Mouse (Mus musculus): ENCODE results near the gene H2-Aa. TPM values are rescaled to one million over a fixed set of nuclear protein-coding genes. Genes with fewer than 3 reads are reported as not detected.
"Not testable (repeated sequence)": the region's sequence is repeated elsewhere in the genome, so short reads cannot be mapped to it uniquely, and the experiment has no call there.

The H2-Aa gene
- total RNA-seq (2014; fragmentation: Nextera tagmentation) (2.4 and 6.9 TPM in 2 replicates), total RNA-seq (2017) (2.4 and 4.8 TPM in 2 replicates)

DNA sequence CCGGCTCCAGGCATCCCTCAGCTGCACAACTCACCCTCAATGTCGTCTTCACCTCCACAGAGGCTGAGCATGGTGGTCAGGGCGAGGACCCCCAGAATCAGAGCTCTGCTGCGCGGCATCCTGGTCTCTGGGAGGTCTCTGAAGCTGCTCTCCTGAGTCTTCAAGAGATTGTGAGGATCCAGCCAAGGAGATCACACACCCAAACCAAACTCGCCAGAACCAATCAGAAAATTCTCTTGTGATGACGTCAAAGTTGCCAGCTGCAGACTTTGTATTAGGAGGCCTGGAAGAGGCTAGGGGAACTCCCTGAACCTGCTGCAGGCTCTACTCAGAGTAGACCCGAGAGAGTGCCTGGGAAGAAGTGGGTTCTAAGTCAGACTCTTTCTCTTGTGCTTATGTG is at the start of gene H2-Aa:
Gene H2-Aa (minus strand): TSS at position 176 of the 400 bp plus-strand sequence.
- ATAC-seq (replicated peaks; ENCODE audit: poor library complexity, severe bottlenecking) = peak; percentile 67

DNA sequence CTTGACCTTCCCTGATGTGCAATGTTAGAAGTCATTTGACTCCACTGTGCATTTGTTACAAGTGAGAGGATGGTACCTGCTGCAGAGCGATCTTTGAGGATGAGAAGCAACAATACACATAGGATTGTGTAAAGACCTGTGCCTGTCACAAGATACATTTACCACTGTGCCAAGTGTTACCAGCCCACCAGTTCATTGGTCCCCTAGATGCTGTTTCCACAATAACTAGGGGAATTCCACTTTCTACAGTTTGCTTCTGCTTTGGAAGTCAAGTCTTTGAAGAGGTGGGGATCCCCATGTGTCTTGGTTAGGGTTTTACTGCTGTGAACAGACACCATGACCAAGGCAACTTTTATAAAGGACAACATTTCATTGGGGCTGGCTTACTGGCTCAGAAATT is 43.6 kb upstream of the H2-Aa start:
- ATAC-seq (replicated peaks; ENCODE audit: poor library complexity, severe bottlenecking) = no peak

DNA sequence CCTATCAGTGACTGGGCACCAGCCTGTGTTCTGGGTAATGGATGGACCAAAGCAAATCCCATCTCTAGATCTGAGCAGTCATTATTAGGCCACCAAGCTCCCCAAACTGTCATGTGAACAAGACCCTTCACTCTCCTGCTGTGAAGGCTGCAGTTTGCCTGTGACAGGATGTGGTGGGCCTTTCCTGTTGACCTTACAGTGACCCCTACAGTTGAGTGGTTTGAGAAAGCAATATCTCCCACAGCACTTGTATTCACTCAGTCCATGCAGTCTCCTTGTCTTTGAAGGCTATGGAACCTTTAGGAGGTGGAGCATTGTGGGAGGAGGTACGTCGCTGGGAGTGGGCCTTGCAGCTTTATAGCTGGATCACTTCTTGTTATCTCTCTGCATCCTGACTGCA is 42.2 kb upstream of the H2-Aa start:
- ATAC-seq (replicated peaks; ENCODE audit: poor library complexity, severe bottlenecking) = peak; percentile 62

DNA sequence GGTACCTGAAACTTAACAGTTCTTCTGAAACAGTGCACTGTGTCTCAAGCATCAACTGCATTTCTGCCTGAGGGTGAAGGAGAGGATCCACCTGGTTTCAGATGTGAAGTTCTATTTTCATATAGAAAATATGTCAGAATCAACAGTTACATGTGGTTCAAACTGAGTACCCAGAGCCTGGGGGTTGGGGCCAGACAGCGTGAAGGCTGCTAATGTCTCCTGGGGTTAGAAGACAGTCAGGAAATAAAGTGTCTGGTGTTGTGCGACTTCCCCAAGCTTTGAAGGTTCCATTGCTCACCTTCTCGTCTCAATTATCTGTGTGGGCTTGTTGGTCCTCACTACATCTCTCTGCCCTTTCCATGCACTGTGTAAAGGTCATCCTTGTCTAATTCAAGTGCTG is 38.8 kb upstream of the H2-Aa start:
- no peak for ATAC-seq (replicated peaks; ENCODE audit: poor library complexity, severe bottlenecking)

DNA sequence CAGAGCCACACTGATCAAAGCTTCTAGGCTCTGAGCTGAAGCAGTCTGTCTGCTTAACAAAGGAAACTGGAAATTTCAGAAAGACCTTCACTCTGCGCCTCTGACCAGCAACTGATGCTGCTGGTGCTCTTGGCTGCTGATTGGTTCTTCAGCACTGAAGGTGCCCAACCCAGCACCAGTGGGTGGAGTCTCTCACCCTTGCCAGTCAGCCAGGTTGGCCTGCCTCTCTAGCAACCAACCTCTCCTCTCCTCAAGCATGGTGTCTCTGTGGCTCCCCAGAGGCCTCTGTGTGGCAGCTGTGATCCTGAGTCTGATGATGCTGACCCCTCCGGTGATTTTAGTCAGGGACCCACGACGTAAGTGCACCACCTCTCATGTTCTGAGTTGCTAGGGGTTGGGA is 37.8 kb upstream of the H2-Aa start, which contains the start of gene H2-Eb2:
Gene H2-Eb2 (plus strand): TSS at position 230 of the 400 bp plus-strand sequence.
- ATAC-seq (replicated peaks; ENCODE audit: poor library complexity, severe bottlenecking) = no peak

DNA sequence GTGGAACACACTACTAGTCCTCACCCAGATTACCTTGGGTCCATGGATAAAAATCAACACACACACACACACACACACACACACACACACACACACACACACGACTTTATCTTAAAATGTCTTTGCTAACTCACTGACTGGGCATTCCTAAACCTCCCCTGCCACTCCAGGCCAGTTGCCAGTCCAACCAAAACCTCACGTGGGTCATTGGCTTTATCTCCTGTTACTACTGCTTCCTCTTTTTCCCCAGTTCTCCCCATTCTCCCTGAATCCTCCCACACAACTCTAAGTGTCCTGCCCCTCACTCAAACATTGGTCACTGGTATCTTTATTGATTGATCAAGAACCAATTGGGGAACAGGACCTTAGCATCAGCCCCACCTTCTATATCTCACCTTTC is 29.7 kb upstream of the H2-Aa start:
- peak; percentile 44; the same call in 1 of the 2 replicates for ATAC-seq (replicated peaks; ENCODE audit: poor library complexity, severe bottlenecking)

DNA sequence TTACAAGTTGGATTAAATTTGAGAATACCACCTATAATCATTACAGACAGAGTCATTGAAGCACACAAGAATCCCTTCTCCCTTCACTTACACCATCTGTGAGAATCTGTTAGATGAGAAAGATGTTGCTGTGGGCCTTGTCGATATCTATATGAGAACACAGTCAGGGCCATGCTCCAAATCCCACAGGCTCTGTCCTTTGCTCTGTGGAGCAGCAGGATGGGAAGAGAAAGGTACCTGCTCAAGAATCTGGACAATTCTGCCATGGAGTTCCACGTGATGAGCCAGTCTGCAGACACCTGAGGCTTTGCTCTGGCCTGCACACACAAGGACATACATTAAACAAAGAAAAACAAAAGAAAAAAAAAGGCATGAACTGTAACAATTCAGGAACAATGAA is 29.1 kb upstream of the H2-Aa start:
- no peak for ATAC-seq (replicated peaks; ENCODE audit: poor library complexity, severe bottlenecking)

DNA sequence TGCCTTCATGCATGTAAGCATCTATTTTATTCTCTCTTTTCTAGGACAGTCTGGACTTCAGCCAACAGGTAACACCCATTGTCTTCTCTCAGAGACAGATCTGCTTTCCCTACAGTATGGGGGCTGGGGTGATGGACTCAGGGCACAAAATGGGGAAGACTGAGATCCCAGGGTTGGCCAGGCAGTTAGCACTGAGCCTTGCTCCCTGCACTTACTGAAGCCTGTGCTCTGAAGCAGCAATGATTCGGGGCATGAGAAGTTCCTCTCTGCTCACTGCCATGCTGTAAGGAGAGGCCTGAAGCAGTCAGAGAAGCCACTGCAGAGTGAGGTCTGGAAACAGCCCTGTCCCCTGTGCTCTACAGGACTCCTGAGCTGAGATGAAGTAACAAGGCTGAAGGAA is 27.9 kb upstream of the H2-Aa start:
- no peak for ATAC-seq (replicated peaks; ENCODE audit: poor library complexity, severe bottlenecking)

DNA sequence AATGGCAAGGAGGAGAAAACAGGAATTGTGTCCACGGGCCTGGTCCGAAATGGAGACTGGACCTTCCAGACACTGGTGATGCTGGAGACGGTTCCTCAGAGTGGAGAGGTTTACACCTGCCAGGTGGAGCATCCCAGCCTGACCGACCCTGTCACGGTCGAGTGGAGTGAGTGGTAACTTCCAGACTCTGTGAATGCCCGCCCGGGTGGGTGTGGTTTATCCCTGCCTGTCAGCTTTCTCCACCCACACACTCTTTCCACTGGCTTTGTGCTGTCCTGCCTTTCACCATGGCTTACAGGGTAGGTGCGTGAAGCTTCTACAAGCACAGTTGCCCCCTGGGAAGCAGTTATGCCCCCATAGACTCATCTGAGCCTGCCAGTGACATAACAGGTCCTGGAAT is 26.7 kb upstream of the H2-Aa start:
- no peak for ATAC-seq (replicated peaks; ENCODE audit: poor library complexity, severe bottlenecking)

DNA sequence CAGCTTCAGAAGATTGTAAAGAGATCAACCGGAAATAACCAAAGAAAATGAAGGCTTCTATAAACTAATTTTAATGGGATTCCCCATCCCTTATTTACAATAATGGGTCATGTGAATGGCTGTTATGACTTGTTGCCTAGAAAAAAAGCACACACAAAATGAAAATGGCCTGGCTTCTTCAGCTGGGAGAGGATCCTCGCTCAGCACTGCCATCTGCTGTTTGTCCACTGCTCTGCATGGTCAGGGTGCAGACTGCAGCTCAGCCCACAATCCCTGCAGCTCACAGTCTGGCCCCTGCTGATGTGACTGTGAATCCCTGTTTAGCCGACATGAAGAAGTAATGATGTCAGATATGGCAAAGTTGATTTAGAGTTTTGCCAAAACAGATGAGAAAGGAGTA is 25.8 kb upstream of the H2-Aa start:
- ATAC-seq (replicated peaks; ENCODE audit: poor library complexity, severe bottlenecking) = peak; percentile 81

DNA sequence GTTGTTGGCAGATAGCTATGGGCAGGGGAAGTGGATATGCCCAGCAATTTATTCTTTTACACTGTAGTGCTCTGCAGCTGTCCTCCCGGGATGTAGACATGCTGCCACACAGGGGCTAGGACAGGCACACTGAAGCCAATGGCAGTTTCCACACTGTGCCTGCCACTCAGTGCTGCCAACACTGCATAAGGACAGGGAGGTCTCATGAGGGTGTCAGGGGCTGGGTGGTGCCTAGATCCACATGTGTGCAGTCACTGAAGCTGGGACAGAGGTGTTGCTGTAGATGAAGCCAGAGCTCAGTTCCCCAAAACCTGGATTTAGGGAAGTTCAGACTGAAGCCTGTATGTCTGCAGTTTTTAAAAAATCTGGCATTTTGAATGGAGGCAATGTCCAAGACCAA is 24.6 kb upstream of the H2-Aa start:
- ATAC-seq (replicated peaks; ENCODE audit: poor library complexity, severe bottlenecking) = peak; percentile 77

DNA sequence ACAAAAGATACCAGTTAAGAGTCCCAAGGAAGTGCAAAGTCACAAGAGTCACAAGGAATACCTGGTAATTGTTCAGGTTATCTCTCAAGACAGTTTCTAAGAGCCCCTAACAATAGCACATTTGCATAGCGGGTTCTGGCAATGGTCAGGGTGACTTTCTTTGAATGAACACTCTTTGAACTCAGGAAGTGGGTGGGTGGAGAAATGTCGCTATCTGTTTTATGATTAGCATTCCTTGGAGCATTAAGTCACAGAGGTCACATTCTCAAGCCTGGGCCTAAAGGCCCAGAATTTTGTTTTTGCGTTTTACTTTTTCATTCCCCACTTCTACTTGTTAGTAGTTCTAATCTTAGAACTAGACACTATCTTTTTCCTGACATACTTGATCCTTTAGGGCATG is 22.9 kb upstream of the H2-Aa start:
- not testable (repeated sequence) for ATAC-seq (replicated peaks; ENCODE audit: poor library complexity, severe bottlenecking)

DNA sequence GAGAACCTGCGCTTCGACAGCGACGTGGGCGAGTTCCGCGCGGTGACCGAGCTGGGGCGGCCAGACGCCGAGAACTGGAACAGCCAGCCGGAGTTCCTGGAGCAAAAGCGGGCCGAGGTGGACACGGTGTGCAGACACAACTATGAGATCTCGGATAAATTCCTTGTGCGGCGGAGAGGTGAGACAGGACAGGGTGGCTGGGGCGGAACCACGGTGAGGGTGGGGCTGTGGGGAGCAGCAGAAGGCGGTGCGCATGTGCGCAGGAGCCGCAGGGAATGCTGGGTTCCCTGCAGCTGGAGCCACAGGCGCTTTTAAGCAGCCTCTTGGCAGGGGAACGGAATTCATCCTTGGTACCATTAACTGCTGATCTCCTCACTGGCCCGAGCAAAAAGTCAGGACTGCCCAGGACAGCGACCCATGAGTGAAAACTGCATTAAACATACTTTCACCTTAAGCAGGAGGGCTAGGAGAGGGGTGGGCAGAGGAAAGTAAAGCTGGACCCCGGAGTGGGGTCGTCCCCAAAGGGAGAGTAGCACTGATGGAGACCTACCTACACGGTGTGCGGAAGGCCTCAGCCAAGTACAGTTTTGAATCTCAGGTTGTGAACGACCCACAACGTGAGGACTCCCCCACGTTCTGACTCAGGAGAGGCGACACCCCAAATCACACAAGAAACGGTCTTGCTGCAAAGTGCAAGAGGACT is 22.2 kb upstream of the H2-Aa start:
- ATAC-seq (replicated peaks; ENCODE audit: poor library complexity, severe bottlenecking) = 0 out of 2 replicates have a peak, but pooled peaks have one; percentile 20

DNA sequence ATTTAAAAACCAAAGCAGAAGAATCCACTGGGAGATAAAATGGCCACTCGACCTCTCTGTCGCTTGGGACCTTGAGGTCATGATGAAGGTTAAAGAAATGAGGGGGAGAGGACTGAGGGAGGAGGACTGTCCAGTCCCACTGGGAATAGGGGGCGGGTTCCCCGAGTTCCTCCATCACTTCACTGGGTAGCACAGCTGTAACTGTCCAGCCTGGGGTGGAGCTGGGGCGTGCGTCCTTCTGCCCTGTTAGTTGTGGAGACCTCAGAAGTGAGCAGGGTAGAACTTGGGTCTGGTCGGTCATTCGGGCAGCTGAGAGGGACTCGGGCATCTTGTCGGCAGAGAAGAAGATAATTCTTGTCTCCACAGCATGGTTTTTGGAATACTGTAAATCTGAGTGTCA is 21.6 kb upstream of the H2-Aa start:
- no peak for ATAC-seq (replicated peaks; ENCODE audit: poor library complexity, severe bottlenecking)

DNA sequence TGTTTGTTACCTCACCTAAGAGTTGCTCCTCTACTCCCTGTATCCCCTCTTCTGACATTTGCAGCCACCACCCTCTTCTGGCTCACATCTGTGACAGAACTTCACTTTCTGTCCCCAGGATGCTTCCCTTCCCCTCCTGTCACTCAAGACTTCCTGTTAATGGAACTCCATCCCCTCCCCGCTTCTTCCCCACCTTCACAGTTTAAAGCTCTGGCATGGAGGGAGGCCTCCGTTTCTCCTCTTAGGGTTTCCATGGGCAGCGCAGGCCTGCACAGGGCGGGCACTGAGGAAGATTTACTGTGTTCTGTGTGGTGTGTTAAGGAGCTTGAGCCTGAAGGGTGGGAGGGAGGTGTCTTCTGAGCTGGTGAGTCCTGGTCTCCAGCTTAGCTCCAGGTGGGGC is 20.5 kb upstream of the H2-Aa start:
- ATAC-seq (replicated peaks; ENCODE audit: poor library complexity, severe bottlenecking) = no peak

DNA sequence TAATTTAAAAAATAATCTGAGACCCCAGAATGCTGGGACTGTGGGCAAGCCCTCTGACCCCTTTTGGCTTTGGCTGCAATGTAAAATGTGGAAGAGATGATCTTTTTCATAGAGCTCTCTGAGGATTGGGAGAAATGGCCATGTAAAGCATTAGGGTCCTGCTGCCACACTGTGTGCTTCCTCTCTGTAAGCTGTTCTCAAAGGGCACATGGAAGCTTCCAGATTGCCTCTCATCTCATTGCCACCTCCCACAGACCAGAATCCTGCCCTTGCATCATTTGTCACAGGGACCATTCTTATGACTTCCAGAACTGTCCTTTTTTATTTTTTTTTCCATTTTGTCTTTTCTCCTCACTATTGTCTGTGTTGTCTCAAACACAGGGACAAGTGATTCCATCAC is 19.6 kb upstream of the H2-Aa start:
- no peak for ATAC-seq (replicated peaks; ENCODE audit: poor library complexity, severe bottlenecking)

DNA sequence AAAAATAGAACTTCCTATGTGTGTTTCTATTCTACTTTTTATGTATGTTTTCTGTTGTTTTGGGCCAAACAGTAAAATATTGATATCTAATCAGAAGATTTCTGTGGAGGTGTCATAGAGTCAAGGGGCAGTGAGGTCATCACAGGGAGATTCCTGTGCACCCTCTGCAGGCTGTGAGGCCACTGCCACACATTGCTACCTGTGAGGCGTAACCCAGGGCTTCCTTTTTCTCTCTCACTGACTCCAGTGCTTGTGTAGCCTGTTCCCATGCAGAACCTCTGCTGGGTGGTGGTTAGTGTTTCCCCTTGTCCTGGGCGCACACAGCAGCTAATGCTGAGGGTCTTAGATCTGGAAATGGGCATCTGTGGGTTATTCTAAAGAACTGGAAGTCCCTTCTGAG is 18.8 kb upstream of the H2-Aa start:
- ATAC-seq (replicated peaks; ENCODE audit: poor library complexity, severe bottlenecking) = no peak

DNA sequence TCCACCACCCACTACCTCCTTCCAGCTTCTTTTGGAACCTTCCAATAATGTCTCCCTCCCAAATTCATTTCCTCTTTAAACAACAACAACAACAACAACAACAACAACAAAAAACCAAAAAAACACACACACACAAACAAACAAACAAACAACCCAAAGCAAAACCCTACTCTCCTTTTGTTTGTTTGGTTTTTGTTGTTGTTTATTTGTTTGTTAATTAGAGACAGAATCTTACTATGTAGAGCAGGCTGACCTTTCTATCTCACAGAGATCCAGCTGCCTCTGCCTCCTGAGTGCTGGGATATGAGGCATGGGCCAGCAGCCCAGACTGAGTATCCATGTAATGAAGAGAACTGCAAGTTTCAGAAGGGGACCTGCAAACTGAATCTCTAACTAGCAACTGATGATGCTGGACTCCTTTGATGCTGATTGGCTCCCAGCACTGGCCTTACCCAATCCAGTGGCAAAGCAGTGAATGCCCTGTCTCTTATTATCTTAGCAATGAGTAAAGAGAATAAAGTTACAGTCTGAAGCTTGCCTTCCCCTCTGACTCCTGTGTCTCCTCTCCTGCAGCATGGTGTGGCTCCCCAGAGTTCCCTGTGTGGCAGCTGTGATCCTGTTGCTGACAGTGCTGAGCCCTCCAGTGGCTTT is 17.9 kb upstream of the H2-Aa start, which contains the start of gene H2-Eb1:
Gene H2-Eb1 (plus strand): TSS at position 488 of the 651 bp plus-strand sequence.
- peak; percentile 90 for ATAC-seq (replicated peaks; ENCODE audit: poor library complexity, severe bottlenecking)

DNA sequence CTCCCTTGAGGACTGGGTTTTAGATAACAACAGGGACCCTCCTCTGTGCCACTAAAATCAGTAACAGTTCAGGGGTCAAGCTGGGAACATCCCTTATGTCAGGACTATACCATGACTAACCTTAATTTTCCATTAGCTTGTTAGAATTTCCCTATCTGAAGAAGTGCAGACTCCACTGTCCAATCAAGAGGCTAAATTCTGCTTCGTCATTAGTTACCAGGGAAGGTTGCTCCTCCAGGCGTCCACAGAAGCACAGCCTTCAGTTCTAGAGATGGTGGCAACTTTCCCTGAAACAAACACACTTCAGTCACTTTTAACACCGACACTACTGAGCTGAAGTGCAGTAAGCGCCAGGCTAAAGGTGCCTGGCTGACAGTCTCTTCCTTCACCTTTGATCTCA is 17.1 kb upstream of the H2-Aa start:
- peak; percentile 75 for ATAC-seq (replicated peaks; ENCODE audit: poor library complexity, severe bottlenecking)

DNA sequence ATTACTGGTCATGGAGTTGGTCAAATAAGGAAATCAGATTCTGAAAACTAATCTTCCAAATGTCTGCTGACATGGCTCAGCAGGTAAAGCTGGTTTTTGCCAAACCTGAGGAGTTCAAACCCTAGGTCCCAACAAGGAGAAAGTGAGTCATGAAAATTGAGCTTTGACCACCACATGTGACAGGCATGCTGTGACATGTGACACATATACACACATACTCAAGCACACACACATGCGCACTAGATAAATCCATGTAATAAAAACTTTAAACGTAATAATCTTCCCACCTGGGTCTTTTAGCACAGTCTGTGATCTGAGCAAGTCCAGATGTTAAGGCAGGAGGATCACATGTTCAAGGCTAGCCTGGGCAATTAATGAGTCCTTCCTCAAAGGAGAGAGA is 16.2 kb upstream of the H2-Aa start:
- ATAC-seq (replicated peaks; ENCODE audit: poor library complexity, severe bottlenecking) = no peak

DNA sequence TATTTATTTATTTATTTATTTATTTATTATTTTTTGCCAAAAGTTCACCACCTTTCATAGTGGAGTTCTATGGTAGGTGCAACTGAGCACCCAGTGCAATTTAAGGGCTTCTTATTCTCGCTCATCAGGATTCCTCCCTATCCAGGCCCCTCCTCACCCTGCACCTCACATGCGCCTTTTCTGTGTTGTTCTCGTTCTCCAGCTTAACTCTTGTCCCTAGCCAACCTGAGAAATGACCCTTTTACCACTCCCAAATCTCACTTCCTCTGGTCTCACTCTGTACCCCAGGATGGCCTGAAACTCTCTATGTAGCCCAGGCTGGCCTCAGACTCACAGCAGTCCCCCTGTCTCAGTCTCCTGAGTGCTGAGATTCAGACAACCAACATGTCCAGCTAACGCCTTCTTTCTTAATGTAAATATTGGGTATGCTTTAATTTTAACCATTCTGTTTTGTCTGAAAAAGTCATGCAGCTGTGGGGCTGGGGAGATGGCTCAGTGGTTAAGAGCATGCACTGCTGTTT is 14.1 kb upstream of the H2-Aa start:
- ATAC-seq (replicated peaks; ENCODE audit: poor library complexity, severe bottlenecking) = no peak

Data from granulocyte monocyte progenitor cell, adult 5-6 weeks (primary cell).